Mouse (Mus musculus): Measurements from ENCODE around the gene Dnajb14.

DNA sequence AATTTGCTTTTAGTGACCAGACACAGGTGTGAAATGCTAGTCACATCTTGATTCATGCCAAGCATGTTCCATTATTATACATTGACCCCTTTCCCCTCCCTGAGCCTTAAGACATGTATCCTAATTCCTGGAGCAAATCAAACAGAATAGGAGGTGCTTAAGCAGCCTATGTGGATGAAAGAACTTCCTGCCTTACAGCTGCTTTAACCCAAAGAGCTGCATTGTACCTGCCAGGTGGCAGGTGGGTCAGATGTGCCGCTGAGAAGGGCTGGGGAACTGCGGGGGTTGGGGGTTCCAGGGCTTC, 390 bp upstream of the Dnajb14 start:
- TF ChIP-seq CTCF (IDR thresholded peaks at IDR 0.05; ENCODE audit: insufficient read depth, low read depth, low read length) (no peak), POLR2A (IDR thresholded peaks at IDR 0.05; ENCODE audit: insufficient read depth, low read depth, low read length) (no peak)

Data from olfactory bulb, adult 2 months (tissue).